Mouse (Mus musculus) liver, adult 10 weeks (tissue): ENCODE results near the gene Trim31. TPM values are rescaled to one million over a fixed set of nuclear protein-coding genes. Genes with fewer than 3 reads are reported as not detected.

Experiments used
- polyA plus RNA-seq: library from polyadenylated mRNA; stranded (reverse); fragments of 350-450 nt; fragmentation: Illumina TruSeq; extraction: RNeasy Lipid Tissue Mini Kit (QIAGEN cat#74804); gene quantifications from one replicate; pipeline ENCODE4 v1.2.3, GENCODE M21; 2014; ENCODE audit warnings: low read depth, low replicate concordance

Gene Trim31
- polyA plus RNA-seq = not detected

GRCm38 (mm10) chr17:36897552-36898205, at the start of gene Trim31:
Gene Trim31 (plus strand): TSS chr17:36898118.

GRCm38 (mm10) chr17:36866719-36867527, 31.0 kb upstream of the Trim31 start, which contains the start of gene Trim15:
Gene Trim15 (minus strand): TSS chr17:36867210.

DNA sequence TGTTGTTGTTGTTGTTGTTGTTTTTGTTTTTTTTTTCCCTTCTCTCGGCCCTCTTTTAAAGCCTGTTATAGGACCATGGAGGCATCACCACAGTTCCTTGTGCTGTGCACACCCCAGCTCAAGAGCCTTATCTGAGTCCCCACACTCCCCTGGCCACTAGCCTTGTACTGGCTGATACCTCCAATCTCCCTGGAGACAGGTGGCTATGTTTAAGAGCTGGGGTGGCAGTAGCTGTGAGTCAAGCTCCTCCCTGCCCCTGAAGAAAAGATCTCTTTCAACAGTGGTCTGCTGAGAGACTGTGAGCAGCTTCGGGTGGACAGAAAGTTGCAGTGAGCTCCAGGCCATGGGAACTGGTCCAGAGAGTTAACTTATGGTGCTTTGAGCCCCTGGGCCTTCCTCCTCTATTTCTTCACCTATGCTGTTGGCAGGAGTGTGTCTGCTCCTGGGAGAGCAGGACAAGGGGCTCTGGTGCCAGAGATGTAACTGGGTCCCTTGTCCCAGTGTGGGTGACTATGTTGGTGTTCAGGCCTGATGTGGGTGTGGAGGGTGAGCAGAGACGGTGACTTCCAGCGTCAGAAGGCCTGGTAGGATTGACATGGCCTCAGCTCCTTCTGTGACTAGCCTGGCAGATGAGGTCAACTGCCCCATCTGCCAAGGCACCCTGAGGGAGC, 28.5 kb upstream of the Trim31 start, which contains the start of gene Trim10:
Gene Trim10, plus strand, starts transcription at position 291 of the 671 bp plus-strand sequence.

GRCm38 (mm10) chr17:36890073-36890903, 7.6 kb upstream of the Trim31 start, which contains the start of gene Trim40:
Gene Trim40 (minus strand): TSS chr17:36890123.

GRCm38 (mm10) chr17:36942791-36943471, 45.0 kb downstream of the Trim31 start, which contains the start of gene Rnf39:
Gene Rnf39 (plus strand): TSS chr17:36942918.

DNA sequence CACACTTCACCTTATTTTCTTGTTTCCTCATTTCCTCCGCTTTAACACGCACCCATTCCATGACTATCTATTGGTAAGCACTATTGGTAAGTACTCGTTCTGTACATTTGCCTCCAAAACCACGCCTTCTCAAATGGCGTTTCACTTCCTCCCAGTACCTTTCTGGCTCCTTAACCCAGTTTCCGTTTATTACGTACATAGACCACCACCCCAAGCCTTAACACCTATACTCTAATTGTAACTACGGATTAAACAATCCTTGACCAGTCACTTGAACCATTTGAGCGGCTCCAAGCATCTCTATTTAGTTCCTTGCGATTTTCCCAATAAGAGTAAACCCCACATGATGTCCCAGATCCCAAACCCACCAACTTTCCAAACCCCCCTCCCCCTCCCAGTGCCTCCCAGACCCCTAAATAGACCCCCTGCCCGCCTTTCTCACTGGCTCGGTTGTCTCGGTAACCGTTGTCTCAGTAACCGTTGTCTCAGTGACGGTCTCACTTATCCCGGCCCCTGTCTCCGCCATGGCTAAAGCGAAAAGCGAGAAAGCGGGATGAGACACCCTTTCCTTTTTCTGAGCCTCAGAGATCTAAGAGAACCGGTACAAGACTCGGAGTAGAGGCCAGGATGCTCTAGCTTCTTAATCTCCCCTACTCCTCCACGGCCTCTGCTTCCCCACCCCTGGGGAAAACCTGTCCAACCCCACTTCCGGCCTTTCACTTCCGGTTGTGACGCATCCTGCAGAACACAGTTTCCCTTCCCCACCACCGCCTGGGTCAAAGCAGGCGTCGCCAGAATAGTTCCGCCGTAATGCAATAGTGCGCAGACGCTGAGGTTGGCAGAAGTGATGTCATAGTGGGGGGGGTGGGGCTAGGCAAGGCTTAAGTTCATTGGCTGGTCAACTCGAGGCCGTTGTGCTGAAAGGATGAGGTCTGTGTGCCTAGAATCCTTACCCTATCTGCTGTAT, 53.3 kb downstream of the Trim31 start, which contains the start of gene Ppp1r11:
Gene Ppp1r11, minus strand, starts transcription at position 761 of the 967 bp plus-strand sequence.

DNA sequence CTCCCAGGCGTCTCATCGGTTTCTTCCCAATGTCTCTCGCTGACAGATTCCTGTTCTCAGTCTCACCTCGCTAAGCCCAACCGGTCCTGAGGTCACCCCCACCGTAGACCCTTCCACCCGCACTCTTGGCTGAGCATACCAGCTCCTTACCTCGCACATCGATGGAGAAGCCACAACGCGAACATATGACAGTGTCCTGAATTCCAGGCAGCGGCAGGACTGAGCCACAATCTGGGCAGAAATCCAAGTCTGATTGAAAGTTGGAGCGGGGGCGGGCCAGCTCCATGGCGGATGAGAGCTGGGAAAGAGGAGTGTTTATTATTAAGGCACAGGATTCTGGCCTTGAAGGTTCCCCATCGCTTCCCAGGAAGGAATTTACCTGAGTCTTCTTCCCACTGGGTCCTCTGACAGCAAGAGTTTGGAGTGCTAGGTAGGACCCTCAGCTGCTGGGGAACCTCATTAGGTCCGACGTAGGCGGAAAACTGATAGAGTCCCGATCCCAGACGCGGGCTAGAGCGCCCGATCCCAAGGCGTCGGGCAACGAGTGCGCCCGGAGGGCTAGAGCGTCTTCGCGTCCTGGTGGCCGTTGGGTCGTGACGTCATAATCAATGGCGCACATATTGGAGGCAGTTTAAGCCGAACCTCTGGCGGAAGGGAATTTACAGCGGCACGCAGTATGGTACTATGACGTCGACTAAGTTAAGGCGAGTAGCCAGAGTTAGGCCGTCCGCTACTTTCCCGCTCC, 60.3 kb downstream of the Trim31 start, which contains the start of the genes Znrd1 and Znrd1as:
Gene Znrd1, minus strand, starts transcription at position 561 of the 745 bp plus-strand sequence.
Gene Znrd1as, plus strand, starts transcription at position 594 of the 745 bp plus-strand sequence.

Other genes starting within 250 kb of the Trim31 start
- gene H2-M1, start 225.9 kb upstream of the Trim31 start, polyA plus RNA-seq = not detected
- gene H2-M10.5, start 125.2 kb upstream of the Trim31 start, polyA plus RNA-seq = not detected
- not detected for gene H2-M10.6, start 85.9 kb upstream of the Trim31 start, polyA plus RNA-seq
- 22.8 TPM for gene Trim26, start 61.0 kb upstream of the Trim31 start, polyA plus RNA-seq
- not detected for gene Trim15, start 30.9 kb upstream of the Trim31 start, polyA plus RNA-seq
- gene Trim10, start 28.5 kb upstream of the Trim31 start, polyA plus RNA-seq = not detected
- gene Trim40, start 8.0 kb upstream of the Trim31 start, polyA plus RNA-seq = not detected
- 3.8 TPM for gene Rnf39, start 44.8 kb downstream of the Trim31 start, polyA plus RNA-seq
- gene Ppp1r11, start 53.6 kb downstream of the Trim31 start, polyA plus RNA-seq = 6.2 TPM
- gene Znrd1, start 60.4 kb downstream of the Trim31 start, polyA plus RNA-seq = 10.4 TPM
- 30.8 TPM for gene Znrd1as, start 60.5 kb downstream of the Trim31 start, polyA plus RNA-seq
- not detected for gene 2410137M14Rik, start 83.1 kb downstream of the Trim31 start, polyA plus RNA-seq
- not detected for gene H2-M5, start 91.4 kb downstream of the Trim31 start, polyA plus RNA-seq
- 1.9 TPM for gene Zfp57, start 103.0 kb downstream of the Trim31 start, polyA plus RNA-seq
- gene Mog, start 125.3 kb downstream of the Trim31 start, polyA plus RNA-seq = not detected
- 2.8 TPM for gene Gabbr1, start 147.8 kb downstream of the Trim31 start, polyA plus RNA-seq
- not detected for gene Olfr90, start 190.4 kb downstream of the Trim31 start, polyA plus RNA-seq
- not detected for gene Olfr91, start 200.2 kb downstream of the Trim31 start, polyA plus RNA-seq
- gene Olfr92, start 222.0 kb downstream of the Trim31 start, polyA plus RNA-seq = not detected